Mouse (Mus musculus): ENCODE measurements around the gene Capn11. TPM values are rescaled to one million over a fixed set of nuclear protein-coding genes. Genes with fewer than 3 reads are reported as not detected.

The Capn11 gene
- polyA plus RNA-seq, 1 experiment from 2014 or later = 0.81 TPM

GRCm38 (mm10) chr17:45672598-45672997 is 13.5 kb upstream of the Capn11 start:
- 88% methylated on average over 2 of the region's 2 CpGs for WGBS
- Histone ChIP-seq H3K4me3 (no peak overlapping the region), H3K36me3 (replicated peaks) (peaks cover 98% of the 10 kb centered on the region), H3K4me1 (peaks cover 3% of the 10 kb centered on the region; the same call in 1 of the 2 replicates), H3K9me3 (no peaks in the 10 kb centered on the region), H3K27me3 (replicated peaks; ENCODE audit: low read depth, poor library complexity, severe bottlenecking) (no peaks in the 10 kb centered on the region), H3K27ac (replicated peaks) (no peak overlapping the region)
- DNase-seq (ENCODE audit: low spot score) = no peak

GRCm38 (mm10) chr17:45671821-45672220 is 12.7 kb upstream of the Capn11 start:
- no peak overlapping the region for H3K27ac ChIP-seq (replicated peaks)
- WGBS = 92% methylated on average over 1 of the region's 1 CpGs
- H3K4me1 ChIP-seq = peaks cover 3% of the 10 kb centered on the region; the same call in 1 of the 2 replicates
- H3K4me3 ChIP-seq = no peak overlapping the region
- H3K9me3 ChIP-seq = no peaks in the 10 kb centered on the region
- peaks cover 100% of the 10 kb centered on the region for H3K36me3 ChIP-seq (replicated peaks)
- no peaks in the 10 kb centered on the region for H3K27me3 ChIP-seq (replicated peaks; ENCODE audit: low read depth, poor library complexity, severe bottlenecking)
- no peak for DNase-seq (ENCODE audit: low spot score)

- no peak for DNase-seq (ENCODE audit: low spot score)
- Histone ChIP-seq H3K27ac (replicated peaks) (no peak overlapping the region), H3K27me3 (replicated peaks; ENCODE audit: low read depth, poor library complexity, severe bottlenecking) (no peaks in the 10 kb centered on the region), H3K4me1 (peaks cover 5% of the 10 kb centered on the region), H3K4me3 (no peak overlapping the region), H3K36me3 (replicated peaks) (peaks cover 99% of the 10 kb centered on the region), H3K9me3 (no peaks in the 10 kb centered on the region)
- WGBS = 91% methylated on average over 10 of the region's 10 CpGs
Measured at GRCm38 (mm10) chr17:45667986-45668385, 8.9 kb upstream of the Capn11 start.

- DNase-seq (ENCODE audit: low spot score) = no peak
- no peak overlapping the region for H3K27ac ChIP-seq (replicated peaks)
- peaks cover 5% of the 10 kb centered on the region for H3K4me1 ChIP-seq
- H3K27me3 ChIP-seq (replicated peaks; ENCODE audit: low read depth, poor library complexity, severe bottlenecking) = no peaks in the 10 kb centered on the region
- H3K9me3 ChIP-seq = no peaks in the 10 kb centered on the region
- H3K36me3 ChIP-seq (replicated peaks) = peaks cover 99% of the 10 kb centered on the region
- 86% methylated on average over 10 of the region's 10 CpGs for WGBS
- no peak overlapping the region for H3K4me3 ChIP-seq
Measured at GRCm38 (mm10) chr17:45667481-45667880, 8.4 kb upstream of the Capn11 start.

- Histone ChIP-seq H3K27me3 (replicated peaks; ENCODE audit: low read depth, poor library complexity, severe bottlenecking) (no peaks in the 10 kb centered on the region), H3K27ac (replicated peaks) (no peak overlapping the region), H3K4me1 (peaks cover 5% of the 10 kb centered on the region), H3K9me3 (no peaks in the 10 kb centered on the region), H3K4me3 (no peak overlapping the region), H3K36me3 (replicated peaks) (peaks cover 99% of the 10 kb centered on the region)
- WGBS = 79% methylated on average over 11 of the region's 11 CpGs
- no peak for DNase-seq (ENCODE audit: low spot score)
Measured at GRCm38 (mm10) chr17:45666091-45666490, 7.0 kb upstream of the Capn11 start.

GRCm38 (mm10) chr17:45664608-45665007 is 5.5 kb upstream of the Capn11 start:
- DNase-seq (ENCODE audit: low spot score) = no peak
- Histone ChIP-seq H3K27ac (replicated peaks) (no peak overlapping the region), H3K4me1 (peaks cover 17% of the 10 kb centered on the region), H3K27me3 (replicated peaks; ENCODE audit: low read depth, poor library complexity, severe bottlenecking) (no peaks in the 10 kb centered on the region), H3K36me3 (replicated peaks) (peaks cover 95% of the 10 kb centered on the region), H3K4me3 (no peak overlapping the region), H3K9me3 (no peaks in the 10 kb centered on the region)
- 91% methylated on average over 13 of the region's 13 CpGs for WGBS

GRCm38 (mm10) chr17:45663106-45663919 is 4.2 kb upstream of the Capn11 start:
- WGBS = 27% methylated on average over 27 of the region's 27 CpGs
- peak; percentile 86 for DNase-seq (ENCODE audit: low spot score)
- Histone ChIP-seq H3K27me3 (replicated peaks; ENCODE audit: low read depth, poor library complexity, severe bottlenecking) (no peaks in the 10 kb centered on the region), H3K27ac (replicated peaks) (peak overlapping the region; percentile 21; the same call in 1 of the 2 replicates), H3K36me3 (replicated peaks) (peaks cover 82% of the 10 kb centered on the region), H3K4me3 (peak overlapping the region; percentile 34), H3K9me3 (no peaks in the 10 kb centered on the region), H3K4me1 (peaks cover 28% of the 10 kb centered on the region)

- whole genome bisulfite sequencing = 25% methylated on average over 6 of the region's 6 CpGs
- Histone ChIP-seq H3K9me3 (no peaks in the 10 kb centered on the region), H3K27me3 (replicated peaks; ENCODE audit: low read depth, poor library complexity, severe bottlenecking) (no peaks in the 10 kb centered on the region), H3K36me3 (replicated peaks) (peaks cover 9% of the 10 kb centered on the region), H3K27ac (replicated peaks) (no peak overlapping the region), H3K4me3 (no peak overlapping the region), H3K4me1 (peaks cover 25% of the 10 kb centered on the region)
- peak; percentile 28 for DNase-seq (ENCODE audit: low spot score)
Measured at GRCm38 (mm10) chr17:45655820-45656219, 3.3 kb downstream of the Capn11 start.

- no peak for DNase-seq (ENCODE audit: low spot score)
- no peak overlapping the region for H3K4me3 ChIP-seq
- peaks cover under 1% of the 10 kb centered on the region for H3K4me1 ChIP-seq
- H3K27me3 ChIP-seq (replicated peaks; ENCODE audit: low read depth, poor library complexity, severe bottlenecking) = no peaks in the 10 kb centered on the region
- no peaks in the 10 kb centered on the region for H3K36me3 ChIP-seq (replicated peaks)
- H3K27ac ChIP-seq (replicated peaks) = no peak overlapping the region
- H3K9me3 ChIP-seq = no peaks in the 10 kb centered on the region
- 76% methylated on average over 7 of the region's 7 CpGs for WGBS
Measured at GRCm38 (mm10) chr17:45653233-45653632, 5.9 kb downstream of the Capn11 start.

- DNase-seq (ENCODE audit: low spot score) = no peak
- no peak overlapping the region for H3K4me3 ChIP-seq
- no peak overlapping the region for H3K27ac ChIP-seq (replicated peaks)
- no peaks in the 10 kb centered on the region for H3K9me3 ChIP-seq
- H3K27me3 ChIP-seq (replicated peaks; ENCODE audit: low read depth, poor library complexity, severe bottlenecking) = no peaks in the 10 kb centered on the region
- peaks cover 4% of the 10 kb centered on the region; the same call in 1 of the 2 replicates for H3K4me1 ChIP-seq
- WGBS = 89% methylated on average over 4 of the region's 4 CpGs
- H3K36me3 ChIP-seq (replicated peaks) = no peaks in the 10 kb centered on the region
Measured at GRCm38 (mm10) chr17:45644185-45644584, 14.9 kb downstream of the Capn11 start.

- Histone ChIP-seq H3K27me3 (replicated peaks; ENCODE audit: low read depth, poor library complexity, severe bottlenecking) (no peaks in the 10 kb centered on the region), H3K9me3 (no peaks in the 10 kb centered on the region), H3K4me1 (peaks cover 4% of the 10 kb centered on the region; the same call in 1 of the 2 replicates), H3K36me3 (replicated peaks) (no peaks in the 10 kb centered on the region), H3K4me3 (no peak overlapping the region), H3K27ac (replicated peaks) (no peak overlapping the region)
- WGBS = 22% methylated on average over 12 of the region's 12 CpGs
- peak; percentile 81 for DNase-seq (ENCODE audit: low spot score)
Measured at GRCm38 (mm10) chr17:45642701-45643100, 16.4 kb downstream of the Capn11 start.

- no peaks in the 10 kb centered on the region for H3K36me3 ChIP-seq (replicated peaks)
- H3K27me3 ChIP-seq (replicated peaks; ENCODE audit: low read depth, poor library complexity, severe bottlenecking) = no peaks in the 10 kb centered on the region
- H3K4me3 ChIP-seq = no peak overlapping the region
- no peaks in the 10 kb centered on the region for H3K9me3 ChIP-seq
- no peak overlapping the region for H3K27ac ChIP-seq (replicated peaks)
- no peak for DNase-seq (ENCODE audit: low spot score)
- WGBS = 89% methylated on average over 8 of the region's 8 CpGs
- H3K4me1 ChIP-seq = peaks cover 4% of the 10 kb centered on the region; the same call in 1 of the 2 replicates
Measured at GRCm38 (mm10) chr17:45641981-45642380, 17.1 kb downstream of the Capn11 start.

Measured in embryonic facial prominence, embryonic 10.5 days (tissue).